Mouse (Mus musculus) right cerebral cortex, postnatal 14 days (tissue): ENCODE data around the gene Rgs17.

Experiments
- DNase-seq: peaks from one replicate; pipeline ENCODE4 v3.0.0; 2022

Rgs17 gene

DNA sequence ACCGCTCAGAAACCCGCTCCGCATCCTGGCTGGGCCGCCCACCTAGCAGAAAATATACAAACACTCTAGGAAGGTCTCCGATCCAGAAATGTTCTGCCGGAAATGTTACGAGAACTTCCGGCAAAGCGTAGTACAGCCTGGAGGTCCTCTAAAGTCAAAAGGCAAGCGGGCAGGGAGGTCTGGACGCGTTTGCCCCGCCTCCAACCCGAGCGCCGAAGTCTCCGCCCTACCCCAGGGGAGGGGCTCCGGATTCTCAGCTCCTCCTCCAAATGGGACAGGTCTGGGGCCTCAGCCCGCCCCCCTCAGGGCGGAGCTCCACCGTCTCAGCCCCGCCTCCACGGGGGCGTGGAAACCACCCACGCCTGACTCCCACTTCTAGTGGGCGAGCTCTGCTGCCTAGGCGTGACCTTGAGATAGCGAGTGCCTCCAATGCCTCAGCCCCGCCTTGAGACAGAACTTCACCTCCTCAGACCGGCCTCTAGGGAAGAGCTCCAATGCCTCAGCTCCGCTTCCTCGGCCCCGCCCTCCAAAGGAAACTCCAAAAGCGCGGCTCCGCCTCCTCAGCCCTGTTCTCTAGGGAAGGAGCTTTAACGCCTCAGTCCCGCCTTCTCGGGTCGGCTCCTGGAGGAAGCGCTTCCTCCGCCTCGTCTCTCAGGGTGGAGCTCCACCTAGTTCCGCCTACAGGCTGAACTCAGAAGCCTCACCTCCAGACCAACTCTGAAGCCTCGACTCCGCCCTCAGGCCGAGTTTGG, 98.3 kb downstream of the Rgs17 start, which contains the start of gene Mtrf1l:
Gene Mtrf1l, minus strand, starts transcription at position 171 of the 752 bp plus-strand sequence.
- peak; percentile 91 for DNase-seq

DNA sequence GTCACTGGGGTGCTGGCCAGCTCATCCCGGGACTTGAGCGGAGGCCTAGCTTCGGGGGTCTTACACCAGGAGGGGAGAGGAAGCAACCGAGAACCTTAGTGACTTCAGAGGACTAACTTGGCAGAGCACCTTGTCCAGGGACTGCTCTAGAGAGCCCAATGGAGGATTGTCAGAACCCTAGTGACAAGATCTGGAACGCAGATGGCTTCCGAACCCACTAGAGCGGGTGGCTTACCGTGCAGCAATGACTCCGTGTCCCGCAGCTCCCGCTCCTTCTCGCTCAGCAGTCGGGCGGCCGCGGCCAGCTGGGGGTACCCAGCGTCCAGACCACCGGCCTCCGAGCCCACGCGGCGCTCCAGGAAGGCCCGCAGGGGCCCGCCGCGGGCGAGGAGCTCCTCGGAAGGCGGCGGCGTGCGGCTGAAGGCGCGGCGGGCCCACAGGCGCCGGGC, 98.9 kb downstream of the Rgs17 start:
- peak; percentile 37 for DNase-seq

DNA sequence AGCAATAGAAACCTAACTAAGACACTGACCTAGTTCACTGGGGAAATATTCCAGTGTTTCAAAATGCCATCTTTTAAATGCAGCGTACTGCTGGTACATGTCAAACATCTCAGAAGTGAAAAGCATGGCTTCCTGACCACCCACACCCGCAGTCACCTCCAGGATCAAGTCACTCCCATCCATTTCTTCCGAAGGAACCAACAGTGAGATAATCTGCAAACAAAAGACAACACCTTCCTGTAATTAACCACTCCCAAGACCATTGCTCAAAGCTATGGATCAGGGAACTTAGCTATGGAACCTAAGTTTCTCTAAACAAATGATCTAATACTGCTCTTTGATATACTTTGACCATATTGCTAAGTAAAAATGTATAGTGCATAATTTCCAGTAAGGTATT, 103.4 kb downstream of the Rgs17 start:
- no peak for DNase-seq

DNA sequence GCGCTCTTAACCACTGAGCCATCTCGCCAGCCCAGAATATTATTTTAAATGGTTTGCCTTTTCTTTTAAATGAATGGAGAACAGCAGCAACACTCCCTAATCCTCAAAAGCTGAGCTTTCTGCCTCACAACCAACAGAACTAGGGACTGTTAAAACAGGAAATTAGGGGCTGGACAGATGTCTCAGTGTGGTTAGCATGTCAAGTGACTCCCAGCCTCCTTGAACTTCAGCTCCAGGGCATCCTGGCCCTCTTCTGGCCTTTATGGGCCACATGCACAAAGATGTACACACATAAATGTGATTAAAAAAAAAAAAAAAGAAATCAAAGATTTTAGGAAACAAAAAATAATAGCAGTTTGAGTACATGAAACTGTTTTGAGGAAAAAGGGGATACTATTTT, 106.2 kb downstream of the Rgs17 start:
- no peak for DNase-seq

DNA sequence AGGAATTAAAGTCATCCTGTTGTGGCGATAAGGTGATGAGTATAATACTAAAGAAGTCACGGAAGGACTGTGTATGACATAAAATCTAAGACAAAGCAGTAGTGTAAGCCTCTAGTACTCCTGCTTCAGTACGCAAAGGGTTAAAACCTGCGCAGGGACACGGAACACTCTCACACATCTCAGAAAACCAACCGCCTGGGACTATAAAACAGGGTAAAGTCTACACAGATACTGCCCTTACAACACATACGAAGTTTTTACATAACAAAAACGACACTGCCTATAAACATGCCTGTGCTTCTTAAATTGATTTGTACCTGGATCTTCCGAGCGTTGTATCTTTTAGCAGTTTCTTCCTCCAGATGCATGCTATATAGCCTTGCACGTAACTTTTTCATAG, 108.5 kb downstream of the Rgs17 start:
- DNase-seq = no peak

DNA sequence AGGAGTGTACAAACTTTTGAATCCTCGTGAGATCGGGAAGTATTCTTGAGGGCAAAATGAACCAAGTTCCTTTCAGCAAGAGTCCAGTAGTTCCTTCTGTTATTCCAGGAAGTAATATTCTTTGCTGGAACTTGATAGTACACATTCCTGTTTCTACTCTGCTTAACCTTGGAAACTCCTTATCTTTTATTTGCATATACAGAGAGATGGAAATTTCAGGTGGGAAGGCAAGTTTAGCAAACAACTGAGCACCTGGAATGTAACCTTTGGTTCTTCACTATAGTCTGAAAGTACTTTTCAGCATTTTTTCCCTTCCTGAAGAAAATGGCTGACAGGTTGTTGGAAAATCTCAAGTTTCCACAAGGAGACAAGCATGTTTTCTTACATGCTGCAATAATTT, 114.5 kb downstream of the Rgs17 start:
- no peak for DNase-seq

DNA sequence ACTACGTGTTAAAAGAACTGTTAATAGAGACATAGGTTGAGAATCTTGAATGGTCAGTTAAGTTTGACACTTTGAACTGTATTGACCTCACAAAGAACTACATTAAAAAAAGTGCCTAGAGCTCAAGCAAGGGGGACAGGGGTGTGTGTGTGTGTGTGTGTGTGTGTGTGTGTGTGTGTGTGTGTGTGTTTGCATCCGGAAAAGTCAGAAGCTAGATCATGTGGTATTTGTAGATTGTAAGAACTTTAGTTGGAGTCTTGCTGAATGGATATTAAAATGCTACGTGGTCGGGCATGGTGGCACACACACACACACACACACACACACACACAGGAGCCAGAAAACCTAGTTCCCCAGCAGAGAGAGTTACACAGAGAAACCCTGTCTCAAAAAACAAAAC, 115.2 kb downstream of the Rgs17 start:
- DNase-seq = no peak

DNA sequence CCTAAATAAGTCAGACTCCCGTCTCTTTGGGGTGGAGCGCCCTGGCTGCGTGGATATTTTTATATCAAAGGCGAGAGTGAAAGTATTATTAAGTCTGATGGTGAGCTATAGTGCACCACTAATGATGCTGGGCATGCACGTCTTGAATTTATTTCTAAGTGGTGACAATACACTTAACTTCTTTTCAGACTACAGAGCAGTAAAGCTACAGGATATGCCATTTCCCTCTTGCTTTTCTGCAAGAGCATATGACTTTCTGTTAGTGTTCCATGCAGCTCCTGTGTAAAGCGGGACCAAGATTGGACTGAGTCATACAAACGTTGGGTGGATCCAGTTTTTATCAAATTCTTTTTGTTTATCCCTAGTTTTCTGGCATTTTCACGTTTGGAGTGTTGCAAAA, 115.8 kb downstream of the Rgs17 start:
- no peak for DNase-seq

DNA sequence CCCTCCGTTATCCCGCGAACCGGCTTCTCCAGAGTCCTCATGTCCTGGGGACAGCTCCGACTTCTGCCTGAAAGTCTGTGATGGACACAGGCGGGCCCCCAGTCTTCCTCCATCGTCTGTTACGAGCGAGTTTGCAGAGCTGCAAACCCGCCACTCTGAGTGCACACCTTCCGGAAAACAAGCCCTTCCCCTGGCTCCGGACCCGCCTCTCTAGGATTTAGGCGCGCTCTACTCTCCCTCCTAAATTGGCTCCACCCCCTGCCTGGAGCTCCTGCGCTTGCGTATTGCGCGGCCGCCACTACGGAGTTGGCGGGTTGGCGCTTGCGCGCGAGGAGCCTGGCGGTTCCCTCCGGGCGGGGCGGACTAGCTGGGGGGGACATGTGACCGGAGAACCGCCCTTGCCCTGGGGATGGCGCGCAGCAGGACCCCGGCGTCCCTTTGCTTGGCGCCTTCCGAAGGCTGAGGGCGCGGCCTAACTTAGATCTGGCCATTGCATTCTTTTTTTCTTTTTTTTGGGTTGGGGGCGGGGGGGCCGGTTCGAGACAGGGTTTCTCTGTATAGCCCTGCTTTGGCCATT, 116.4 kb downstream of the Rgs17 start:
- DNase-seq = peak; percentile 94

DNA sequence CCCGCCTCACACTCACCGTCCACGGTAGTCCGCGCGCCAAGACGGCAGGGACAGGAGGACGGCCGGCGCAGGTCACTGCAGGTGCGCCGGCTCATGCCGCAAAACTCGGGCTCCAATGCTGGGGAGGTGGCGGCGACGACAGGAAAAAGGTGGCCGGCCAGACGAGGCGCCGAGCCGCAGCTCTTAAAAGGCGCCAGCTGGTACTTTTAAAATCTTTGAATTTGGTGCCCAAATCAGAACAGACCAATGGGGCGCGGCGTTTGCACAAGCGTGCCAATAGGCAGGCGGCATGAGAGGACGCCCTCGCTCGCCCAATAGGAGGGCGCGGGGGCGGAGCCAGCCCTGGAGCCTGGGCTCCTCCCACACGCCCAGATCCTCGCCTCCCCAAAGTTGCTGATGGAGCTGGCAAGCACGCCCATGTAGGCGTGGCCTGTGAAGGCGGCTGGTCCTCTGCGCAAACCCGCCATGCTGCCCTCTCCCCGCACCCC, 116.9 kb downstream of the Rgs17 start, which contains the start of gene Fbxo5:
Gene Fbxo5, minus strand, starts transcription at position 358 of the 488 bp plus-strand sequence.
- peak; percentile 98 for DNase-seq

DNA sequence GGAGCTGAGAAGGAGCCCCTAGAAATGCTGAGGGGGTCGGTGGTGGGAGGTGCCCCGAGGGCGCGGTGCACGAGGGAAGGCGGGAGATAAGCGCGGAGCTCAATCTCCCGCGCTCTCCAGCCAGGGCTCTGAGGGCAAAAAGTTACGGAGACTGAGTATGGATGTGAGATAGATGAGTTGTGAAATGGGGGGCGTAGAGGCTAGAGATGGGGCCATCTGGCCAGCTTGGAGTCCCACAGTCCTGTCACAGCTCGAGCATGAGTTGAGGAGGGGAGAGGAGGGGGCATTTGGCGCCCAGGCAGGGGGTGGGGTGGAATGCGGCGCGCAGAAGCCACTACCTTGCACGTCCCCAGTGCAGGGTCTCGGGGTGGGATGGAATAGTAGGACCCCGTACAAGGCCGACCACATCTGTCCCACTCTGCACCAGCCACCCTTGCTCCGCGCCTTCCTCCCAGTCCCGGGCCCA, 117.5 kb downstream of the Rgs17 start:
- no peak for DNase-seq

GRCm38 (mm10) chr10:5803739-5804138, 118.5 kb downstream of the Rgs17 start:
- DNase-seq = no peak

- DNase-seq = no peak
These were observed 119.3 kb downstream of the Rgs17 start for GRCm38 (mm10) chr10:5802866-5803265.

GRCm38 (mm10) chr10:5800490-5800889, 121.7 kb downstream of the Rgs17 start:
- DNase-seq = no peak

GRCm38 (mm10) chr10:5798069-5798468, 124.1 kb downstream of the Rgs17 start:
- no peak for DNase-seq

- peak; percentile 81 for DNase-seq
These were observed 131.5 kb downstream of the Rgs17 start for GRCm38 (mm10) chr10:5790657-5791056.

DNA sequence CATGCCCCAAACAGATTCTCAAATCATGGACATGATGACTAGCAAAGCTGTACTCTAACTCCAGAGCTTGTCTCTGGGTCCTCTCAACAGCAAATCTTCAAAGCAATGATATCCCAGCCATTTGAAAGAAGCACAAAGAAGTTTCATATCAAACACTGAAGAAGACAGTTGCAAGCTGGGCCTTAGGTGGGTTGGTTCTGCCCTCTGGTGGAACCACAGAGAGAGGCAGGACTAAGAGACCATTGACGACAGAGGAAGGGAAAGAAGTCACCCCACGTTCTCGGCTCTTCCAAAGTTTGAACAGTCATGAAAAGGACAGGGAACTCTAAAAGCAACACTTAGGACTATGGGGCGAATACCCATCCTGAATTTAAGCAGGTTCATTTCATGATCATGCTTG, 135.3 kb downstream of the Rgs17 start:
- peak; percentile 25 for DNase-seq
